In the genomic region with DNA sequence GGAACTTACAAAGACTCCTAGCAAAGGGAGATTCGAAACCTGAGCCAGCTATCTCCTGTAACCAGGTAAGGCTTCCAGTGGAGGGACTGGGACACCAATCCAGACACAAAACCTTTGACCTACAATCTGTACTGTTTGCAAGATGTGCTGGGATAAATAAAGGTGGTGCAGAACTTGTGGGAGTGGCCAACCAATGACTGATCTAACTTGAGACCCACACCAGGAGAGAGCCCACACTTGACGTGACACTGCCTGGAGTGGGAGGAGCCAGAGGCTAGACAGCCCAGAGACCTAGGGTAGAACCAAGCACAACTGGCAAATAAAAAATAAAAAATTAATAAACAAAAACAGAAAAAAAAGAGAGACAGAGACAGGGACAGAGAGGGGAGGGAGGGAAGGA, we compare ENCODE assay signal across 25 mouse cellular contexts. TPM values are rescaled to one million over a fixed set of nuclear protein-coding genes. Genes with fewer than 3 reads are reported as not detected.
DNase-seq lines count a peak whose midpoint lies in the region; ATAC-seq and TF ChIP-seq lines count a peak whose summit lies in the region.
"Had no signal": no experiment of that assay in that cellular context is flagged by ENCODE, and none has a peak within 500 bp of the region (broad histone marks: within the 10 kb centered on the region; RNA-seq: fewer than 3 reads in every experiment).

No protein-coding gene starts in this region.

- no peak overlapping the region for H3K4me2 ChIP-seq in liver, embryonic 11.5 days
- no peak overlapping the region for H3K4me2 ChIP-seq in intestine, embryonic 16.5 days (ENCODE audit: low read depth, low read length)
- H3K4me2 ChIP-seq: embryonic facial prominence, embryonic 13.5 days; forebrain, embryonic 15.5 days; heart, embryonic 11.5 days; hindbrain, embryonic 13.5 days had no signal

- WGBS in liver, adult 2 months, result 32% methylated on average over 2 of the region's 2 CpGs
- 67% methylated on average over 2 of the region's 2 CpGs for WGBS in liver, embryonic 11.5 days
- whole genome bisulfite sequencing in intestine, embryonic 16.5 days, result 71% methylated on average over 2 of the region's 2 CpGs

- H3K27ac ChIP-seq in liver, adult 2 months (replicated peaks; ENCODE audit: insufficient read depth, low read depth, low read length), result no peak overlapping the region
- no peak overlapping the region for H3K27ac ChIP-seq in liver, embryonic 11.5 days (ENCODE audit: low read depth, low read length)
- no peak overlapping the region for H3K27ac ChIP-seq in intestine, embryonic 16.5 days (ENCODE audit: low read length)
- H3K27ac ChIP-seq: embryonic facial prominence, embryonic 10.5 days; embryonic facial prominence, embryonic 13.5 days; forebrain, embryonic 15.5 days; hindbrain, embryonic 10.5 days; hindbrain, embryonic 13.5 days had no signal

- H3K9ac ChIP-seq in liver, adult 2 months (ENCODE audit: low read depth, low read length), result no peak overlapping the region
- no peak overlapping the region for H3K9ac ChIP-seq in liver, embryonic 11.5 days (ENCODE audit: low read depth, low read length)
- no peak overlapping the region for H3K9ac ChIP-seq in intestine, embryonic 16.5 days (ENCODE audit: low read depth, low read length)
- H3K9ac ChIP-seq: embryonic facial prominence, embryonic 13.5 days; forebrain, embryonic 15.5 days; hindbrain, embryonic 13.5 days had no signal

- no peak for TF ChIP-seq CTCF in liver, adult 2 months (IDR thresholded peaks at IDR 0.05; ENCODE audit: low read depth, low read length)

- intact Hi-C loops in heart, postnatal 14 days (cut with DNase I), result loop anchor here (5.0 kb wide), 1 partner anchor 38 kb away; no protein-coding TSS in a partner anchor

- no peaks in the 10 kb centered on the region for H3K27me3 ChIP-seq in liver, adult 2 months (ENCODE audit: control insufficient read depth, insufficient read depth, low read length)
- H3K27me3 ChIP-seq in liver, embryonic 11.5 days (replicated peaks; ENCODE audit: control insufficient read depth, insufficient read depth, low read length), result no peaks in the 10 kb centered on the region
- H3K27me3 ChIP-seq in intestine, embryonic 16.5 days (replicated peaks; ENCODE audit: control insufficient read depth, insufficient read depth, low read length), result no peaks in the 10 kb centered on the region
- H3K27me3 ChIP-seq: embryonic facial prominence, embryonic 13.5 days; forebrain, embryonic 15.5 days; hindbrain, embryonic 13.5 days had no signal

- ATAC-seq in liver, embryonic 11.5 days (replicated peaks; ENCODE audit: low FRiP score), result no peak
- ATAC-seq in intestine, embryonic 16.5 days, result 0 out of 2 replicates have a peak, but pooled peaks have one; percentile 33
- ATAC-seq: CD4-positive, CD25-positive, alpha-beta regulatory T cell, adult 4 months; forebrain, embryonic 15.5 days; hindbrain, embryonic 16.5 days had no signal

- no peak overlapping the region for H3K4me3 ChIP-seq in liver, adult 2 months (ENCODE audit: insufficient read depth, low read depth, low read length)
- H3K4me3 ChIP-seq in liver, embryonic 11.5 days (ENCODE audit: low read depth, low read length), result no peak overlapping the region
- H3K4me3 ChIP-seq in intestine, embryonic 16.5 days (ENCODE audit: low read length), result no peak overlapping the region
- H3K4me3 ChIP-seq: embryonic facial prominence, embryonic 10.5 days; embryonic facial prominence, embryonic 13.5 days; erythroblast, embryonic 14.5 days; forebrain, embryonic 15.5 days; hindbrain, embryonic 10.5 days; hindbrain, embryonic 13.5 days had no signal

- peaks cover 11% of the 10 kb centered on the region for H3K4me1 ChIP-seq in liver, adult 2 months (ENCODE audit: control insufficient read depth, insufficient read depth, low read length)
- peaks cover 4% of the 10 kb centered on the region; the same call in 1 of the 2 replicates for H3K4me1 ChIP-seq in liver, embryonic 11.5 days (replicated peaks; ENCODE audit: control insufficient read depth, insufficient read depth, low read length)
- H3K4me1 ChIP-seq in intestine, embryonic 16.5 days (ENCODE audit: control insufficient read depth, insufficient read depth, low read length), result peaks cover 8% of the 10 kb centered on the region; the same call in 1 of the 2 replicates

- no peaks in the 10 kb centered on the region for H3K79me2 ChIP-seq in liver, adult 2 months (ENCODE audit: control insufficient read depth, insufficient read depth, low read length)

- no peaks in the 10 kb centered on the region for H3K9me3 ChIP-seq in liver, embryonic 11.5 days (ENCODE audit: control insufficient read depth, low read length)
- no peaks in the 10 kb centered on the region for H3K9me3 ChIP-seq in intestine, embryonic 16.5 days (ENCODE audit: control insufficient read depth, low read length)
- H3K9me3 ChIP-seq: embryonic facial prominence, embryonic 10.5 days; embryonic facial prominence, embryonic 13.5 days; forebrain, embryonic 15.5 days; hindbrain, embryonic 10.5 days; hindbrain, embryonic 13.5 days had no signal

- no peaks in the 10 kb centered on the region for H3K36me3 ChIP-seq in liver, adult 2 months (ENCODE audit: control insufficient read depth, insufficient read depth, low read length)
- H3K36me3 ChIP-seq in liver, embryonic 11.5 days (ENCODE audit: control insufficient read depth, insufficient read depth, low read length), result no peaks in the 10 kb centered on the region
- H3K36me3 ChIP-seq in intestine, embryonic 16.5 days (ENCODE audit: control insufficient read depth, insufficient read depth, low read length), result no peaks in the 10 kb centered on the region
- H3K36me3 ChIP-seq: embryonic facial prominence, embryonic 10.5 days; embryonic facial prominence, embryonic 13.5 days; forebrain, embryonic 15.5 days; hindbrain, embryonic 10.5 days; hindbrain, embryonic 13.5 days had no signal

- TF ChIP-seq POLR2A in liver, adult 2 months (IDR thresholded peaks at IDR 0.05; ENCODE audit: extremely low read depth, insufficient read depth, low read length), result no peak

- peak; percentile 71 for DNase-seq in heart, adult 11 months
- no peak for DNase-seq in heart, postnatal 14 days
- peak; percentile 80 for DNase-seq in liver, adult 2 months (ENCODE audit: extremely low read depth, low read depth, low spot score)
- no peak for DNase-seq in liver, embryonic 11.5 days (ENCODE audit: low spot score)
- no peak for DNase-seq in cerebellum, adult 18-20 months
- DNase-seq: adrenal gland, adult 2 months; adrenal gland, postnatal 14 days; cerebellum, adult 11 months; cerebellum, adult 8-10 months; cerebellum, postnatal 10 days; cerebellum, postnatal 36 days; embryo, embryonic 11 days; gastrocnemius, postnatal 10 days; gastrocnemius, postnatal 36 days; heart, postnatal 36 days had no signal

RNA-seq across cellular contexts. Expression of a gene that starts 24.5 kb away (rescaled TPM):
- total RNA-seq in heart, postnatal 14 days (2021), result 1 to 10 TPM; 5.1 to 8.1 TPM
- total RNA-seq in liver, adult 2 months (2014; rRNA removed), result 8.3 and 9.5 TPM in 2 replicates
- 2.1 and 2.8 TPM in 2 replicates for polyA plus RNA-seq in liver, adult 2 months (2012; rRNA removed)
- 34.6 and 39.0 TPM in 2 replicates for polyA plus RNA-seq in liver, embryonic 11.5 days (2014; fragmentation: Nextera tagmentation; extraction: Ambion mirVana)
- 38.9 and 41.5 TPM in 2 replicates for polyA plus RNA-seq in intestine, embryonic 16.5 days (2015; fragmentation: Nextera tagmentation; extraction: Ambion mirVana)

RNA-seq across cellular contexts. Expression of a gene that starts 24.7 kb away (rescaled TPM):
- 1 to 10 TPM; 5.6 to 5.9 TPM for total RNA-seq in heart, postnatal 14 days (2021)
- 10.8 and 11.7 TPM in 2 replicates for total RNA-seq in liver, adult 2 months (2014; rRNA removed)
- 2.5 and 2.7 TPM in 2 replicates for polyA plus RNA-seq in liver, adult 2 months (2012; rRNA removed)
- 21.9 and 24.1 TPM in 2 replicates for polyA plus RNA-seq in liver, embryonic 11.5 days (2014; fragmentation: Nextera tagmentation; extraction: Ambion mirVana)
- 13.8 and 15.6 TPM in 2 replicates for polyA plus RNA-seq in intestine, embryonic 16.5 days (2015; fragmentation: Nextera tagmentation; extraction: Ambion mirVana)

Comparison
In these comparisons a context has a peak if more than half of its experiments do, and no peak if none do; other contexts are left out.
1. DNase-seq: peak in heart, adult 11 months (single experiment) and liver, adult 2 months (single experiment); none in heart, postnatal 14 days (0 of 2), liver, embryonic 11.5 days (single experiment) and cerebellum, adult 18-20 months (0 of 2).